Mouse (Mus musculus): ENCODE results near the gene Rad23b. TPM values are rescaled to one million over a fixed set of nuclear protein-coding genes. Genes with fewer than 3 reads are reported as not detected.

The Rad23b gene
- polyA plus RNA-seq, 1 experiment = 400 TPM

GRCm38 (mm10) chr4:55386768-55387167 is 36.9 kb downstream of the Rad23b start:
- no peaks in the 10 kb centered on the region for H3K4me1 ChIP-seq (ENCODE audit: control insufficient read depth, insufficient read depth, low read length)
- no peaks in the 10 kb centered on the region for H3K27me3 ChIP-seq (ENCODE audit: control insufficient read depth, insufficient read depth, low read length)
- TF ChIP-seq POLR2A (IDR thresholded peaks at IDR 0.05; ENCODE audit: control insufficient read depth, low read depth, low read length) = no peak
- no peak for TF ChIP-seq CTCF (IDR thresholded peaks at IDR 0.05; ENCODE audit: control insufficient read depth, insufficient read depth, insufficient replicate concordance, low read depth, low read length)
- no peak overlapping the region for H3K4me3 ChIP-seq (ENCODE audit: control insufficient read depth, low read depth, low read length)
- no peak overlapping the region for H3K27ac ChIP-seq (ENCODE audit: control insufficient read depth, insufficient read depth, low read depth, low read length)
- H3K36me3 ChIP-seq (ENCODE audit: control insufficient read depth, insufficient read depth, low read length) = no peaks in the 10 kb centered on the region

GRCm38 (mm10) chr4:55391480-55391879 is 41.6 kb downstream of the Rad23b start:
- Histone ChIP-seq H3K36me3 (ENCODE audit: control insufficient read depth, insufficient read depth, low read length) (no peaks in the 10 kb centered on the region), H3K27ac (ENCODE audit: control insufficient read depth, insufficient read depth, low read depth, low read length) (no peak overlapping the region), H3K4me3 (ENCODE audit: control insufficient read depth, low read depth, low read length) (no peak overlapping the region), H3K4me1 (ENCODE audit: control insufficient read depth, insufficient read depth, low read length) (no peaks in the 10 kb centered on the region), H3K27me3 (ENCODE audit: control insufficient read depth, insufficient read depth, low read length) (no peaks in the 10 kb centered on the region)
- TF ChIP-seq CTCF (IDR thresholded peaks at IDR 0.05; ENCODE audit: control insufficient read depth, insufficient read depth, insufficient replicate concordance, low read depth, low read length) = no peak
- no peak for TF ChIP-seq POLR2A (IDR thresholded peaks at IDR 0.05; ENCODE audit: control insufficient read depth, low read depth, low read length)

GRCm38 (mm10) chr4:55392445-55392844 is 42.6 kb downstream of the Rad23b start:
- H3K36me3 ChIP-seq (ENCODE audit: control insufficient read depth, insufficient read depth, low read length) = no peaks in the 10 kb centered on the region
- H3K27ac ChIP-seq (ENCODE audit: control insufficient read depth, insufficient read depth, low read depth, low read length) = no peak overlapping the region
- H3K4me1 ChIP-seq (ENCODE audit: control insufficient read depth, insufficient read depth, low read length) = no peaks in the 10 kb centered on the region
- TF ChIP-seq CTCF (IDR thresholded peaks at IDR 0.05; ENCODE audit: control insufficient read depth, insufficient read depth, insufficient replicate concordance, low read depth, low read length) (no peak), POLR2A (IDR thresholded peaks at IDR 0.05; ENCODE audit: control insufficient read depth, low read depth, low read length) (no peak)
- H3K27me3 ChIP-seq (ENCODE audit: control insufficient read depth, insufficient read depth, low read length) = no peaks in the 10 kb centered on the region
- no peak overlapping the region for H3K4me3 ChIP-seq (ENCODE audit: control insufficient read depth, low read depth, low read length)

GRCm38 (mm10) chr4:55397911-55398762 is 48.3 kb downstream of the Rad23b start:
- TF ChIP-seq CTCF (IDR thresholded peaks at IDR 0.05; ENCODE audit: control insufficient read depth, insufficient read depth, insufficient replicate concordance, low read depth, low read length) = peak; percentile 84
- TF ChIP-seq POLR2A (IDR thresholded peaks at IDR 0.05; ENCODE audit: control insufficient read depth, low read depth, low read length) = no peak
- peak overlapping the region; percentile 56 for H3K4me3 ChIP-seq (ENCODE audit: control insufficient read depth, low read depth, low read length)
- H3K27me3 ChIP-seq (ENCODE audit: control insufficient read depth, insufficient read depth, low read length) = no peaks in the 10 kb centered on the region
- no peaks in the 10 kb centered on the region for H3K36me3 ChIP-seq (ENCODE audit: control insufficient read depth, insufficient read depth, low read length)
- peaks cover 3% of the 10 kb centered on the region for H3K4me1 ChIP-seq (ENCODE audit: control insufficient read depth, insufficient read depth, low read length)
- H3K27ac ChIP-seq (ENCODE audit: control insufficient read depth, insufficient read depth, low read depth, low read length) = peak overlapping the region; percentile 62; the same call in 1 of the 2 replicates

GRCm38 (mm10) chr4:55398901-55399300 is 49.1 kb downstream of the Rad23b start:
- Histone ChIP-seq H3K27ac (ENCODE audit: control insufficient read depth, insufficient read depth, low read depth, low read length) (peak overlapping the region; percentile 62), H3K36me3 (ENCODE audit: control insufficient read depth, insufficient read depth, low read length) (no peaks in the 10 kb centered on the region), H3K4me3 (ENCODE audit: control insufficient read depth, low read depth, low read length) (peak overlapping the region; percentile 56), H3K4me1 (ENCODE audit: control insufficient read depth, insufficient read depth, low read length) (peaks cover 3% of the 10 kb centered on the region), H3K27me3 (ENCODE audit: control insufficient read depth, insufficient read depth, low read length) (no peaks in the 10 kb centered on the region)
- TF ChIP-seq CTCF (IDR thresholded peaks at IDR 0.05; ENCODE audit: control insufficient read depth, insufficient read depth, insufficient replicate concordance, low read depth, low read length) (no peak), POLR2A (IDR thresholded peaks at IDR 0.05; ENCODE audit: control insufficient read depth, low read depth, low read length) (no peak)

GRCm38 (mm10) chr4:55405329-55405728 is 55.5 kb downstream of the Rad23b start:
- no peaks in the 10 kb centered on the region for H3K27me3 ChIP-seq (ENCODE audit: control insufficient read depth, insufficient read depth, low read length)
- no peaks in the 10 kb centered on the region for H3K36me3 ChIP-seq (ENCODE audit: control insufficient read depth, insufficient read depth, low read length)
- TF ChIP-seq POLR2A (IDR thresholded peaks at IDR 0.05; ENCODE audit: control insufficient read depth, low read depth, low read length) = no peak
- TF ChIP-seq CTCF (IDR thresholded peaks at IDR 0.05; ENCODE audit: control insufficient read depth, insufficient read depth, insufficient replicate concordance, low read depth, low read length) = no peak
- H3K27ac ChIP-seq (ENCODE audit: control insufficient read depth, insufficient read depth, low read depth, low read length) = no peak overlapping the region
- H3K4me3 ChIP-seq (ENCODE audit: control insufficient read depth, low read depth, low read length) = no peak overlapping the region
- H3K4me1 ChIP-seq (ENCODE audit: control insufficient read depth, insufficient read depth, low read length) = no peaks in the 10 kb centered on the region

- Histone ChIP-seq H3K27me3 (ENCODE audit: control insufficient read depth, insufficient read depth, low read length) (no peaks in the 10 kb centered on the region), H3K36me3 (ENCODE audit: control insufficient read depth, insufficient read depth, low read length) (no peaks in the 10 kb centered on the region), H3K27ac (ENCODE audit: control insufficient read depth, insufficient read depth, low read depth, low read length) (no peak overlapping the region), H3K4me1 (ENCODE audit: control insufficient read depth, insufficient read depth, low read length) (no peaks in the 10 kb centered on the region), H3K4me3 (ENCODE audit: control insufficient read depth, low read depth, low read length) (no peak overlapping the region)
- TF ChIP-seq POLR2A (IDR thresholded peaks at IDR 0.05; ENCODE audit: control insufficient read depth, low read depth, low read length) = no peak
- no peak for TF ChIP-seq CTCF (IDR thresholded peaks at IDR 0.05; ENCODE audit: control insufficient read depth, insufficient read depth, insufficient replicate concordance, low read depth, low read length)
Measured at GRCm38 (mm10) chr4:55406558-55406957, 56.7 kb downstream of the Rad23b start.

All from testis, adult 2 months (tissue).